Mouse (Mus musculus): ENCODE results near the gene Alkbh2. TPM values are rescaled to one million over a fixed set of nuclear protein-coding genes. Genes with fewer than 3 reads are reported as not detected.

Gene Alkbh2
- polyA plus RNA-seq (2017; shearing (Covaris generic)) = 1 to 10 TPM; 3.8 to 6.6 TPM

- peak; percentile 23 for ATAC-seq
Measured at GRCm38 (mm10) chr5:114127374-114128349, at the start of gene Alkbh2. Gene Alkbh2, minus strand, starts transcription at chr5:114128218.

GRCm38 (mm10) chr5:114176548-114177400 lies 48.8 kb upstream of the Alkbh2 start:
- ATAC-seq = no peak

- ATAC-seq = peak; percentile 73
Measured at GRCm38 (mm10) chr5:114175596-114176171, 47.7 kb upstream of the Alkbh2 start.

GRCm38 (mm10) chr5:114174639-114175038 lies 46.6 kb upstream of the Alkbh2 start:
- ATAC-seq = no peak

- ATAC-seq = no peak
Measured at GRCm38 (mm10) chr5:114173877-114174581, 46.0 kb upstream of the Alkbh2 start.

- ATAC-seq = no peak
Measured at GRCm38 (mm10) chr5:114173458-114173857, 45.4 kb upstream of the Alkbh2 start.

- ATAC-seq = no peak
Measured at GRCm38 (mm10) chr5:114172936-114173335, 44.9 kb upstream of the Alkbh2 start.

GRCm38 (mm10) chr5:114170345-114170744 lies 42.3 kb upstream of the Alkbh2 start:
- no peak for ATAC-seq

GRCm38 (mm10) chr5:114163117-114163696 lies 35.2 kb upstream of the Alkbh2 start:
- no peak for ATAC-seq

- no peak for ATAC-seq
Measured at GRCm38 (mm10) chr5:114162106-114162815, 34.2 kb upstream of the Alkbh2 start.

GRCm38 (mm10) chr5:114161424-114161823 lies 33.4 kb upstream of the Alkbh2 start:
- ATAC-seq = no peak

GRCm38 (mm10) chr5:114157236-114157635 lies 29.2 kb upstream of the Alkbh2 start:
- no peak for ATAC-seq

GRCm38 (mm10) chr5:114155168-114155933 lies 27.3 kb upstream of the Alkbh2 start:
- no peak for ATAC-seq

GRCm38 (mm10) chr5:114154765-114155164 lies 26.7 kb upstream of the Alkbh2 start:
- no peak for ATAC-seq

- ATAC-seq = no peak
Measured at GRCm38 (mm10) chr5:114153490-114153889, 25.5 kb upstream of the Alkbh2 start.

- no peak for ATAC-seq
Measured at GRCm38 (mm10) chr5:114152359-114153092, 24.5 kb upstream of the Alkbh2 start.

- ATAC-seq = no peak
Measured at GRCm38 (mm10) chr5:114147043-114147972, 19.3 kb upstream of the Alkbh2 start.
